Mouse (Mus musculus) kidney, adult 2 months (tissue): ENCODE results near the gene Plvap. TPM values are rescaled to one million over a fixed set of nuclear protein-coding genes. Genes with fewer than 3 reads are reported as not detected.
A peak's percentile ranks its signal among the peaks of the same experiment; 100 is the strongest.

ENCODE experiments used
- DNase-seq: peaks from one replicate; pipeline ENCODE4 v3.0.0; 2021
- H3K27ac ChIP-seq: fragments of 200-500 bp; 2 replicates; pipeline ENCODE4 v1.5.1; 2012; ENCODE audit warnings: low read depth, low read length, control low read depth, inconsistent platforms; ENCODE audit not compliant: insufficient read depth
- H3K27me3 ChIP-seq: fragments of 200-500 bp; replicated peaks from 2 replicates; pipeline ENCODE4 v1.6.1; 2012; ENCODE audit warnings: mild to moderate bottlenecking, moderate library complexity, low read length, inconsistent platforms; ENCODE audit not compliant: control insufficient read depth, insufficient read depth
- H3K36me3 ChIP-seq: fragments of 200-500 bp; 2 replicates; pipeline ENCODE4 v1.6.1; 2012; ENCODE audit warnings: mild to moderate bottlenecking, moderate library complexity, low read length, inconsistent platforms; ENCODE audit not compliant: control insufficient read depth, insufficient read depth
- H3K4me1 ChIP-seq: fragments of 200-500 bp; 2 replicates; pipeline ENCODE4 v1.6.1; 2011; ENCODE audit warnings: low read length; ENCODE audit not compliant: control insufficient read depth, insufficient read depth
- H3K4me3 ChIP-seq: fragments of 200-500 bp; 2 replicates; pipeline ENCODE4 v1.5.1; 2011; ENCODE audit warnings: mild to moderate bottlenecking, low read depth, low read length, control low read depth; ENCODE audit not compliant: insufficient read depth
- CTCF ChIP-seq: fragments of 200-500 bp; conservative IDR thresholded peaks from 2 replicates; pipeline ENCODE4 v1.5.1; 2011; ENCODE audit warnings: low read depth, mild to moderate bottlenecking, control low read depth, low read length, moderate library complexity, mixed read lengths; ENCODE audit not compliant: insufficient read depth, insufficient read length
- POLR2A ChIP-seq: fragments of 200-500 bp; IDR thresholded peaks from one replicate; pipeline ENCODE4 v1.6.1; 2011; ENCODE audit warnings: low read depth, low read length, control low read depth
- WGBS: fragments of 180-500 bp; shearing (Covaris S2); methylation state at CpG from one replicate; pipeline ENCODE4 v1.1.7; 2018; 5-methylcytosine and 5-hydroxymethylcytosine counted together
- polyA plus RNA-seq: library from polyadenylated mRNA; depleted of rRNA; stranded (reverse); fragments of >200 nt; gene quantifications from 2 replicates; pipeline ENCODE4 v1.2.3, GENCODE M21; 2012

The Plvap gene
- polyA plus RNA-seq, 1 experiment = 502 TPM

DNA sequence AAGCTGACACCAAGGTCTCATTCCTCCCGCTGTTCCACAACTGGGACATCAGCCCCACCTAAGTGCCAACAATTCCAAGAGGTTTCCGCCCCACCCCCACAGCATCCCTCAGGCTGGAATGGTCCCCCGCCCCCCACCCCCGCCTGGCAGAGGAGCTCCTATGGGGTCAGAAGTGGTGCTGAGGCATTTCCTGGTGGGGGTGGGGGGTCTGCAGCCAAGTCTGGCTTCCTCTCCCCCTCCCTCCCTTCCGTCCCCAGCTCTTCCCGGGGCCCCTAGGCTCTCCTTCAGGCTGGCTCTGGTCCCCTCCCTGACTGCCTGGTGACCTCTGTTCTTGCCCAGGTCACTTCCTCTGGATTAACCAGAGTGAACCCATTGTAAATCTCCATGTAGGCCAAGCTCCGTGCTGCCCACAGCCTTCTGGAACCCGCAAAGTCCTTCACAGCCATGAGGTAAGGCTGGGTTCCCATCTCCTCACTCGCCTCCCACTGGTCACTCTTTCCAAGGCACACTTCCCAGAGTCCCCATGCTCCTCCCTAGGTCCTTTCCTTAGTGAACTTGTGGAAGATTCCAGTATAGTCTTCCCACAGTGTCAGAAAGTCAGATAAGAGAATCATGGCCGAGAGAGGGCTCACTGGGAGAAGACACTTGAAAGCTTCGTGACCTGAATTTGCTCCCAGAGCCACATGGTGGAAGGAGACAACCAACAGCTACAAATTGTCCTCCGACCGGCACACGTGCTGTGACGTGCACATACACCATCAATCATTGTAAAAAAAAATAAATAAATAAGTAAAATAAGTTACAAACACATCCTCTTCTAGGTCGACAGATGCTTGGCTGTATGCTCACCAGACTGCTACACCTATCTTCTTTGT lies 12.5 kb downstream of the Plvap start:
- peak; percentile 80 for DNase-seq
- Histone ChIP-seq H3K27me3 (no peaks in the 10 kb centered on the region), H3K4me1 (peaks cover 6% of the 10 kb centered on the region; the same call in 1 of the 2 replicates), H3K4me3 (no peak overlapping the region), H3K27ac (peak overlapping the region; percentile 89), H3K36me3 (no peaks in the 10 kb centered on the region)
- 41% methylated on average over 16 of the region's 16 CpGs for WGBS
- no peak for TF ChIP-seq CTCF
- TF ChIP-seq POLR2A = no peak

DNA sequence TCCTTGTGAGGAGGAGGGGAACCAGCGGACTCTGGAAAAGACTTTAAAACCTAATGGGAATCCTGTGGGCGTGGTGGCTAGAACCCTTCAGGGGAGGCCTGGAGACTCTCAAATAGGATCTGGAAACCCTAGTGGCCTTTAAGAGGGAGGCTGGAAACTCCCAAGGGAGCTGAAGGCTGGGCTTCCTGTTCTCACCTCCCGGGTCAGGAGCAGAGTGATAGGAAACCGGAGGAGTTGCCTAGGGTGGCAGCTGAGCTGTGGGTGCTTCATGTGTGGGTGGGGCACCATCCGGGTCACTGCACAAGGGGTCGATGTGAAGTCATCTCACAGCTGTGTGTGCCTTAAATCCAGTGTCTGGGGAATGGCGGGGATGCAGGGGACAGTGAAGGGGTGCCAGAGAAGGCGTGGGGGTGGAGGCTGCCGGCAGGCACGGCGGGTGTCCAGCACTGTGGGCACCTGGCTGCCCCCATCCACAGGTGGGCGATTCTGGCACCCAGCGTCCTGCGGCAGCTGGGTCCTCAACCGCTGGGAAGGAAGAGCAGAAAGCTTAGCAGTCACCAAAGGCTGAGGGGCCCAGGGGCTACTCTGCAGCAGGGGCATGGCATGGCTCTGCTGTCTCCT lies 13.6 kb downstream of the Plvap start:
- peak; percentile 87 for DNase-seq
- 12% methylated on average over 15 of the region's 15 CpGs for WGBS
- H3K4me1 ChIP-seq = peaks cover 6% of the 10 kb centered on the region; the same call in 1 of the 2 replicates
- TF ChIP-seq CTCF = no peak
- TF ChIP-seq POLR2A = no peak
- H3K36me3 ChIP-seq = no peaks in the 10 kb centered on the region
- H3K4me3 ChIP-seq = no peak overlapping the region; the same call in 1 of the 2 replicates
- H3K27ac ChIP-seq = peak overlapping the region; percentile 87
- H3K27me3 ChIP-seq = no peaks in the 10 kb centered on the region

DNA sequence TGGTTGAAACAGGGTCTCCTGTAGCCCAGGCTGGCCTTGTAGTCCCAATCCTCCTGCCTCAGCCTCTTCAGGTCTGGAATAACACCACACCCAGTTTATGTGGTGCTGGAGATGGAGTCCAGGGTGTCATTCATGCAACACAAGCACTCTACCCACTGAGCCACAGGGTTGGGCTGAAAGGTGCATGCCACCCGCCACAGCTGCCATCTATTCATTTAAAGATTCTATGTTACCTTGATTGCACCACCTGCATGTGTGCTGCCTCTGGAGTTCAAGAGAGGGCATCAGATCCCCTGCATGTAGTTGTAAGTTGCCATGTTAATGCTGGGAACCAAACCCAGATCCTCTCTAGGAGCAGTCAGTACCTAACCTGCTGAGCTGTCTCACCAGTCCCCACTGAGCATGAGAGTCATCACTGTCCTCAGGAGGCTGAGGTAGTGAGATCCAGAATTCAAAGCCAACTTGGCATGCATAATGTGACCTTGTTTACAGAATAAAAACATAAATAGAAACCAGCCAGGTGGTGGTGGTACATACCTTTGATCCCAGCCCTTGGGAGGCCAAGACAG lies 14.4 kb downstream of the Plvap start:
- no peak for TF ChIP-seq POLR2A
- TF ChIP-seq CTCF = no peak
- peaks cover 6% of the 10 kb centered on the region; the same call in 1 of the 2 replicates for H3K4me1 ChIP-seq
- H3K27ac ChIP-seq = peak overlapping the region; percentile 6; the same call in 1 of the 2 replicates

DNA sequence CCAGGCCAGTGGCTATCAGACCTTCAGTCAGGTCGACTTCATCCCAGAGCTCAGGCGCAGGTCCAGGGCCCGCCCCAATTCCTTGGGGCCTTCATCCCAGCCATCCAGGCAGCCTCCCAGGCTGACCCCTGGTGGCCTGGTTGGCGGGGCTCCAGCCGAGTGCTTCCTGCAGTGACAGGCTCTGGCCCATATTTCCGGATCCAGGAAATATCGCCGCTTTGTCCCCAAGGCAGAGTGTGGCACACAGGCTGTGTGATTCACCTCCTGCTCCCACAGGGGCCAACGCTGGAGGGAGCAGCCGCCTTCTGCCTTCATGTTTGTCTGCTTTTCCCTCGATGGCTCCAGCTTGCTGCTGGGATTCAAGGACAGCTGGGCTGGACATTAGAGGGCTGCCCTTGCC lies 15.1 kb downstream of the Plvap start:
- Histone ChIP-seq H3K27me3 (no peaks in the 10 kb centered on the region), H3K4me1 (peaks cover 6% of the 10 kb centered on the region; the same call in 1 of the 2 replicates), H3K36me3 (no peaks in the 10 kb centered on the region), H3K4me3 (no peak overlapping the region), H3K27ac (peak overlapping the region; percentile 66)
- TF ChIP-seq POLR2A (no peak), CTCF (peak; percentile 35)
- DNase-seq = peak; percentile 97
- WGBS = 31% methylated on average over 11 of the region's 11 CpGs

More for the DNA sequence above, 14.4 kb downstream of the Plvap start:
- H3K4me3 ChIP-seq = no peak overlapping the region
- no peaks in the 10 kb centered on the region for H3K36me3 ChIP-seq
- WGBS = 88% methylated on average over 1 of the region's 1 CpGs
- DNase-seq = no peak
- no peaks in the 10 kb centered on the region for H3K27me3 ChIP-seq

DNA sequence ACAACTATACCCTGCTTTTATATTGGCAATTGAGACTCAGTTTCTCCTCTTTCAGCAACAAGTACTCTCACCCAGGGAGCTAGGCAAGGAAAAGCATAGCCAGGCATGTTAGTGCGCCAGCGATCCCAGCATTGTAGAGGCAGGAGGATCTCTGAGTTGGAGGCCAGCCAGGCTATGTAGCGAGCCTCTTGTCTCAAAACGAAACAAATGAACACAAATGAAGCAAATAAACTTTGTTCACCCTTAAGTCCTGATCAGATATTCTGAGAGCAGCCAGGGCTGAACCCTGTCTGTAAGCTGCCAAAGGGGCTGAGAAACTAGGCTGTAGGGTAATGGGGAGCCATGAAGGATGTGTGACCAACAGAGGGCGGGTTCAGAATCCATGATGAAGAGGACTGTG lies 15.7 kb downstream of the Plvap start:
- peak overlapping the region; percentile 66 for H3K27ac ChIP-seq
- H3K4me3 ChIP-seq = no peak overlapping the region
- H3K36me3 ChIP-seq = no peaks in the 10 kb centered on the region
- WGBS = 70% methylated on average over 5 of the region's 5 CpGs
- peak; percentile 50 for DNase-seq
- no peaks in the 10 kb centered on the region for H3K27me3 ChIP-seq
- H3K4me1 ChIP-seq = peaks cover 6% of the 10 kb centered on the region; the same call in 1 of the 2 replicates
- no peak for TF ChIP-seq CTCF
- no peak for TF ChIP-seq POLR2A

DNA sequence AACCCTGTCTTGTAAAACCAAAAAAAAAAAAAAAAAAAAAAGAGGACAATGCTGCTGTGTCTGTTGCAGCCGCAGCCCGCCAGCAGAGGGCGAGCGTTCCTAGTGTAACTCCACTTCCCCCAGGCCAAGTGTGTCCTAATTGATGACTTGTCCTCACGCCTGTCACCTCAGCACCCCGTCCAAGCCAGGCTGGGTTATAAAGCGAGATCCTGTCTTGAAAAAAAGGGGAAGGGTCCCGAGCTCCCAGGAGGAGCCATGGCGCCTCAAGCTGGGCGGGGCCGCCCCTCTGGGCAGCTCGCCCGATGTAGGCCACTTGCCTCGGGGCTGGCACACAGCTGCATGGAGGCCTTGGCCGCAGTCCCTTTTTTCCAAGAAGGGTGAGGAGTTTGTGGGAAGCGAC lies 16.5 kb downstream of the Plvap start:
- Histone ChIP-seq H3K36me3 (no peaks in the 10 kb centered on the region), H3K4me1 (peaks cover 6% of the 10 kb centered on the region; the same call in 1 of the 2 replicates), H3K4me3 (no peak overlapping the region), H3K27me3 (no peaks in the 10 kb centered on the region), H3K27ac (no peak overlapping the region)
- peak; percentile 92 for DNase-seq
- TF ChIP-seq CTCF (peak; percentile 78), POLR2A (no peak)
- WGBS = 15% methylated on average over 16 of the region's 16 CpGs

DNA sequence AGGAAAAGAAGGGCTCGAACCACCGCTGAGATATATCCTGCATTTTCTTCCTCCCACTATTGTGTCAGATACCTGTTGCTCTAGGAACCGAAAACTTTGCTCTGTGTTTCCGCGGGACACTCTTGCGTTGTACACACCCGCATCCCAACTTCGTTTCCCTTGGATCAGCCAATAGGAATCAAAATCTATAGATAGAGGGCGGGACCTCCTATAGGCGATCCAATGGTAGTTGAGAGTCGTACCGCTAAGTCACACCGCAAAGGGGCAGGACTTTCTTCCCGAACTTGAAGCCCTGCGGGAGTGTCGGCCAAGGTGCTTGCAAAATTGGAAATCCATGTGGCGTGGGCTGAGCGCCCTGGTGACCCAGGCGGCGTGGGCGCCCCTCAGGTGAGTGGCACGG lies 23.1 kb downstream of the Plvap start:
- WGBS = under 1% methylated on average over 22 of the region's 22 CpGs
- peak; percentile 26 for TF ChIP-seq POLR2A
- TF ChIP-seq CTCF = no peak
- H3K4me3 ChIP-seq = peak overlapping the region; percentile 77
- H3K27ac ChIP-seq = peak overlapping the region; percentile 94; the same call in 1 of the 2 replicates
- peaks cover 4% of the 10 kb centered on the region; the same call in 1 of the 2 replicates for H3K4me1 ChIP-seq
- peak; percentile 96 for DNase-seq
- H3K27me3 ChIP-seq = no peaks in the 10 kb centered on the region
- no peaks in the 10 kb centered on the region for H3K36me3 ChIP-seq
